Mouse (Mus musculus): Measurements from ENCODE around the gene Lrrc8c.

DNA sequence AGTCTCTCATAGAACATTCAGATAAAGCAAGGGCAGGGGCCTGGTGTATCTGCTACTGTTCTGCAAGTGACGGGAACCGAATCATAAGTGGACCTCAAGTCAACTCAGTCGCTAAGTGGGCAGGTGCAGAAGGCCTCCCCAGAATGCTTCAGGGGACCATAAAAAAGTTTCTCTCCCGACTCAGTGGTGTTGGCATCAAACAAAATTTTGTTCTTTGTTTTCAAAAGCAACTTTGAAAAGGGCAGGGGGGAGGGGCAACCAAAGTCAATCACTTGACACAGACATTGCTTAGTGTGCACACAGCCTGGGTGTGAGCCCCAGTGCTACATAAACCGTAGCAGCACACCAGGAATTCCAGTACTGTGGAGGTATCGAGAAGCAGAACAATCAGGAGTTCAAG, 116.4 kb downstream of the Lrrc8c start:
- no peak for TF ChIP-seq CTCF (IDR thresholded peaks at IDR 0.05; ENCODE audit: borderline replicate concordance, insufficient read depth, low read depth, low read length)
- no peak for TF ChIP-seq POLR2A (IDR thresholded peaks at IDR 0.05; ENCODE audit: borderline replicate concordance, insufficient read depth, low read length)
